Mouse (Mus musculus): Measurements from ENCODE around the gene Ankrd33b. TPM values are rescaled to one million over a fixed set of nuclear protein-coding genes. Genes with fewer than 3 reads are reported as not detected.

Gene Ankrd33b
- polyA plus RNA-seq, 2 experiments = 0.52 to 0.59 TPM

- no peak for TF ChIP-seq POLR2A (IDR thresholded peaks at IDR 0.05; ENCODE audit: borderline replicate concordance, extremely low read depth, insufficient read depth, insufficient read length)
- Histone ChIP-seq H3K4me2 (replicated peaks; ENCODE audit: low read depth, low read length, severe bottlenecking) (no peak overlapping the region), H3K9ac (ENCODE audit: low read depth, low read length, severe bottlenecking) (no peak overlapping the region), H3K27ac (replicated peaks; ENCODE audit: low read depth, low read length) (peak overlapping the region; percentile 56; the same call in 1 of the 2 replicates), H3K27me3 (ENCODE audit: control insufficient read depth, insufficient read depth, low read length) (no peaks in the 10 kb centered on the region), H3K36me3 (ENCODE audit: control insufficient read depth, insufficient read depth, low read length) (no peaks in the 10 kb centered on the region), H3K9me3 (ENCODE audit: control insufficient read depth, low read length) (no peaks in the 10 kb centered on the region), H3K4me1 (ENCODE audit: control insufficient read depth, insufficient read depth, low read length) (peaks cover 18% of the 10 kb centered on the region), H3K4me3 (replicated peaks; ENCODE audit: low read length) (no peak overlapping the region)
- 92% methylated on average over 3 of the region's 3 CpGs for WGBS
- DNase-seq (ENCODE audit: low spot score) (no peak), ATAC-seq (ENCODE audit: low FRiP score, low read depth) (no peak)
These were observed 50.3 kb downstream of the Ankrd33b start for GRCm38 (mm10) chr15:31317056-31317805.

GRCm38 (mm10) chr15:31315630-31316231 lies 51.8 kb downstream of the Ankrd33b start:
- WGBS = 4% methylated on average over 5 of the region's 5 CpGs
- Histone ChIP-seq H3K27me3 (ENCODE audit: control insufficient read depth, insufficient read depth, low read length) (no peaks in the 10 kb centered on the region), H3K4me2 (replicated peaks; ENCODE audit: low read depth, low read length, severe bottlenecking) (no peak overlapping the region), H3K27ac (replicated peaks; ENCODE audit: low read depth, low read length) (no peak overlapping the region), H3K9me3 (ENCODE audit: control insufficient read depth, low read length) (no peaks in the 10 kb centered on the region), H3K36me3 (ENCODE audit: control insufficient read depth, insufficient read depth, low read length) (no peaks in the 10 kb centered on the region), H3K4me3 (replicated peaks; ENCODE audit: low read length) (no peak overlapping the region), H3K4me1 (ENCODE audit: control insufficient read depth, insufficient read depth, low read length) (peaks cover 18% of the 10 kb centered on the region), H3K9ac (ENCODE audit: low read depth, low read length, severe bottlenecking) (no peak overlapping the region)
- peak; percentile 89 for ATAC-seq (ENCODE audit: low FRiP score, low read depth)
- TF ChIP-seq POLR2A (IDR thresholded peaks at IDR 0.05; ENCODE audit: borderline replicate concordance, extremely low read depth, insufficient read depth, insufficient read length) = no peak
- DNase-seq (ENCODE audit: low spot score) = peak; percentile 89

- Histone ChIP-seq H3K9ac (ENCODE audit: low read depth, low read length, severe bottlenecking) (no peak overlapping the region), H3K27me3 (ENCODE audit: control insufficient read depth, insufficient read depth, low read length) (no peaks in the 10 kb centered on the region), H3K4me3 (replicated peaks; ENCODE audit: low read length) (no peak overlapping the region), H3K4me2 (replicated peaks; ENCODE audit: low read depth, low read length, severe bottlenecking) (no peak overlapping the region), H3K36me3 (ENCODE audit: control insufficient read depth, insufficient read depth, low read length) (no peaks in the 10 kb centered on the region), H3K4me1 (ENCODE audit: control insufficient read depth, insufficient read depth, low read length) (no peaks in the 10 kb centered on the region), H3K9me3 (ENCODE audit: control insufficient read depth, low read length) (no peaks in the 10 kb centered on the region), H3K27ac (replicated peaks; ENCODE audit: low read depth, low read length) (no peak overlapping the region)
- ATAC-seq (ENCODE audit: low FRiP score, low read depth) (no peak), DNase-seq (ENCODE audit: low spot score) (no peak)
- 73% methylated on average over 2 of the region's 2 CpGs for WGBS
- no peak for TF ChIP-seq POLR2A (IDR thresholded peaks at IDR 0.05; ENCODE audit: borderline replicate concordance, extremely low read depth, insufficient read depth, insufficient read length)
These were observed 55.5 kb downstream of the Ankrd33b start for GRCm38 (mm10) chr15:31312001-31312400.

- no peaks in the 10 kb centered on the region for H3K9me3 ChIP-seq (ENCODE audit: control insufficient read depth, low read length)
- H3K27ac ChIP-seq (replicated peaks; ENCODE audit: low read depth, low read length) = no peak overlapping the region
- no peaks in the 10 kb centered on the region for H3K4me1 ChIP-seq (ENCODE audit: control insufficient read depth, insufficient read depth, low read length)
- 67% methylated on average over 15 of the region's 15 CpGs for WGBS
- no peak overlapping the region for H3K4me2 ChIP-seq (replicated peaks; ENCODE audit: low read depth, low read length, severe bottlenecking)
- no peak overlapping the region for H3K9ac ChIP-seq (ENCODE audit: low read depth, low read length, severe bottlenecking)
- no peaks in the 10 kb centered on the region for H3K36me3 ChIP-seq (ENCODE audit: control insufficient read depth, insufficient read depth, low read length)
- DNase-seq (ENCODE audit: low spot score) = no peak
- no peak overlapping the region for H3K4me3 ChIP-seq (replicated peaks; ENCODE audit: low read length)
- no peaks in the 10 kb centered on the region for H3K27me3 ChIP-seq (ENCODE audit: control insufficient read depth, insufficient read depth, low read length)
- no peak for ATAC-seq (ENCODE audit: low FRiP score, low read depth)
- TF ChIP-seq POLR2A (IDR thresholded peaks at IDR 0.05; ENCODE audit: borderline replicate concordance, extremely low read depth, insufficient read depth, insufficient read length) = no peak
These were observed 58.0 kb downstream of the Ankrd33b start for GRCm38 (mm10) chr15:31309526-31309925.

- WGBS = 83% methylated on average over 4 of the region's 4 CpGs
- Histone ChIP-seq H3K9me3 (ENCODE audit: control insufficient read depth, low read length) (no peaks in the 10 kb centered on the region), H3K27ac (replicated peaks; ENCODE audit: low read depth, low read length) (no peak overlapping the region), H3K4me1 (ENCODE audit: control insufficient read depth, insufficient read depth, low read length) (no peaks in the 10 kb centered on the region), H3K36me3 (ENCODE audit: control insufficient read depth, insufficient read depth, low read length) (no peaks in the 10 kb centered on the region), H3K4me2 (replicated peaks; ENCODE audit: low read depth, low read length, severe bottlenecking) (no peak overlapping the region), H3K27me3 (ENCODE audit: control insufficient read depth, insufficient read depth, low read length) (no peaks in the 10 kb centered on the region), H3K4me3 (replicated peaks; ENCODE audit: low read length) (no peak overlapping the region), H3K9ac (ENCODE audit: low read depth, low read length, severe bottlenecking) (no peak overlapping the region)
- ATAC-seq (ENCODE audit: low FRiP score, low read depth) (no peak), DNase-seq (ENCODE audit: low spot score) (no peak)
- no peak for TF ChIP-seq POLR2A (IDR thresholded peaks at IDR 0.05; ENCODE audit: borderline replicate concordance, extremely low read depth, insufficient read depth, insufficient read length)
These were observed 60.8 kb downstream of the Ankrd33b start for GRCm38 (mm10) chr15:31306726-31307125.
